Mouse (Mus musculus) megakaryocyte, embryonic 14.5 days (primary cell): Measurements from ENCODE around the gene Olfr146.

Experiments
- FLI1 ChIP-seq: IDR thresholded peaks from 2 replicates; pipeline ENCODE4 v1.6.1; 2012; ENCODE audit warnings: low read length, inconsistent platforms, mixed read lengths
- GATA1 ChIP-seq: IDR thresholded peaks from 3 replicates; pipeline ENCODE4 v1.6.1; 2012; ENCODE audit warnings: mixed read lengths, low read length, inconsistent platforms, borderline replicate concordance

GRCm38 (mm10) chr9:38988215-38988614 is 35.0 kb downstream of the Olfr146 start, which contains the start of gene Olfr934:
- TF ChIP-seq FLI1 (no peak), GATA1 (no peak)
